Mouse (Mus musculus): ENCODE data around the gene Alkbh7. TPM values are rescaled to one million over a fixed set of nuclear protein-coding genes. Genes with fewer than 3 reads are reported as not detected.
A peak's percentile ranks its signal among the peaks of the same experiment; 100 is the strongest.

Gene Alkbh7
- polyA plus RNA-seq, 1 experiment from 2014 or later = 28.7 TPM

DNA sequence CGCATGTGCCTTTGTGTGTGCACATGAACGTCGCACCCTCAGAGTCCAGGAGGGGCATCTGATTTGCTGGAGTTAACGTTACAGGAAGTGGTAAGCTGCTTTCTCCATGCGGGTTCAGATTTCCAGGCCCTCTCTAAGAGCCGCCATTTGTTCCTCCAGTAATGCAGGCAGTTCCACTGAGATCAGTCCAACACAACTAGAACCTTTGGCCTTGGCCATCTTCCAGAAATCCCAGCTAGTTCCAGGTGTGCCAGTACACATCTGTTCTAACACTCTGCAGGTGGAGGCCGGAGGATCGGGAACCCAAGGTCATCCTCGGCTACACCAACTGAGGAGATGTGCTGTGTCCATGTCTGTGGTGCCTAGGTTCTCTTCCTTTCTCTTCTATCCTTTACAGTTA is 12.3 kb upstream of the Alkbh7 start:
- no peaks in the 10 kb centered on the region for H3K27me3 ChIP-seq (ENCODE audit: control insufficient read depth, insufficient read depth, low read length)
- WGBS = 74% methylated on average over 9 of the region's 9 CpGs
- H3K9ac ChIP-seq (ENCODE audit: low read length) = no peak overlapping the region
- H3K27ac ChIP-seq (replicated peaks) = no peak overlapping the region
- H3K4me1 ChIP-seq (replicated peaks; ENCODE audit: control insufficient read depth, insufficient read depth) = no peaks in the 10 kb centered on the region
- no peak overlapping the region for H3K4me2 ChIP-seq (replicated peaks; ENCODE audit: low read depth)
- no peak overlapping the region for H3K4me3 ChIP-seq (ENCODE audit: low read depth, low read length)
- peak; percentile 11 for DNase-seq (ENCODE audit: low spot score)
- H3K36me3 ChIP-seq (ENCODE audit: control insufficient read depth, insufficient read depth, low read length) = no peaks in the 10 kb centered on the region
- no peak for ATAC-seq (ENCODE audit: low FRiP score, low TSS enrichment)
- TF ChIP-seq EP300 (optimal IDR thresholded peaks at IDR 0.05) = no peak
- TF ChIP-seq CTCF (IDR thresholded peaks at IDR 0.05; ENCODE audit: low read depth) = no peak
- no peaks in the 10 kb centered on the region for H3K9me3 ChIP-seq (ENCODE audit: control insufficient read depth, low read length)

DNA sequence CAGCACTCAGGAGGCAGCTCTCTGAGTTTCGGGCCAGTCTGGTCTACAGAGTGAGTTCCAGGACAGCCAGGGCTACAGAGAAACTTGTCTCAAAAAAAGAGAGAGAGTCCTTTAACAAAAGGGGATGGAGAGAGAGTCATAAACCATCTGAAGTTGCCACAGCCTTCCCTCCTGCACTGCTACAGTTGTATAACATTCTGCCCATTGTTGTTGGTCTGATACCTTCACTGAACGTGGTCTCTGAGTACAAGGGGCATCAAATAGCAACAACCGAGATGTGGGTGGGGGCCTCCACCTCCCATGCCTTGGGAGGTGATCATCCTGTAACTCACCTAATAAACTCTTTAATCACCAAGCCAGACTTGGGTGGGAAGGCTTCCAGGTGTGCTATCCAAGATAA is 11.5 kb upstream of the Alkbh7 start:
- DNase-seq (ENCODE audit: low spot score) (peak; percentile 10), ATAC-seq (ENCODE audit: low FRiP score, low TSS enrichment) (no peak)

DNA sequence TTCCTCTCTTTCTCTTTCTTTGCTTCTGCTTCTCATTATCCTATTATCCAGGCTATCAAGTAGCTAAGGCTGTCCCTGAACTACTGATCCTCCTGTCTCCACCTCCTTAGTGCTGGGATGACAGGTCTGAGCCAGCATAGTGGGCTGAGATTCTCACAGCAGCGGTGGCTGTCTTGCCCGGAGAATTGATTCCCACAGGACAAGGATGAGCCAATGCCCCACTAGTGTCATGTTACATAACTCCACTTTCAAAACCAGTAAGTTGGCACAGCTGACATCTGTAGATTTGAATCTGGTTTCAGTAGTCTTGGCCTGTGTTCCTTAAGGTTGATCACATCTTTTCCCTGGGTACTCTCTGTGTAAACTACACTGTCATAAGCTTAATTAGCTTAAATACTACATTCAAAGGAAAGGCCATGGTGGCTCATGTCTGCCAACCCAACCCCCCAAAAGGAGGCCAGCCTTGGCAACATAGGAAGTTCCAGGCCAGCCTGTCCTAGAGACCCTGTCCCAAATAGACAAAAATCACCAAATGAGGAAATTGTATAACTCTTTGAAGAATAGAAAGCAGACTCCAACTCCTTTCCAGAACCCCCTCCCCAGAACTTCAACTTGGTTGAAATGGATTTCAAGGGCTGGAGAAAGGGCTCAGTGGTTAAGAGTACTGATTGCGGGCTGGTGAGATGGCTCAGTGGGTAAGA is 10.9 kb upstream of the Alkbh7 start:
- Histone ChIP-seq H3K9me3 (ENCODE audit: control insufficient read depth, low read length) (no peaks in the 10 kb centered on the region), H3K4me1 (replicated peaks; ENCODE audit: control insufficient read depth, insufficient read depth) (no peaks in the 10 kb centered on the region; the same call in 1 of the 2 replicates), H3K4me2 (replicated peaks; ENCODE audit: low read depth) (no peak overlapping the region), H3K9ac (ENCODE audit: low read length) (no peak overlapping the region), H3K27me3 (ENCODE audit: control insufficient read depth, insufficient read depth, low read length) (no peaks in the 10 kb centered on the region), H3K4me3 (ENCODE audit: low read depth, low read length) (no peak overlapping the region), H3K36me3 (ENCODE audit: control insufficient read depth, insufficient read depth, low read length) (no peaks in the 10 kb centered on the region), H3K27ac (replicated peaks) (no peak overlapping the region)
- TF ChIP-seq CTCF (IDR thresholded peaks at IDR 0.05; ENCODE audit: low read depth) = no peak
- no peak for TF ChIP-seq EP300 (optimal IDR thresholded peaks at IDR 0.05)
- DNase-seq (ENCODE audit: low spot score) (peak; percentile 6), ATAC-seq (ENCODE audit: low FRiP score, low TSS enrichment) (no peak)
- 85% methylated on average over 3 of the region's 3 CpGs for WGBS

More for the DNA sequence above, 11.5 kb upstream of the Alkbh7 start:
- no peak overlapping the region for H3K4me3 ChIP-seq (ENCODE audit: low read depth, low read length)
- H3K4me1 ChIP-seq (replicated peaks; ENCODE audit: control insufficient read depth, insufficient read depth) = no peaks in the 10 kb centered on the region
- no peak for TF ChIP-seq CTCF (IDR thresholded peaks at IDR 0.05; ENCODE audit: low read depth)
- TF ChIP-seq EP300 (optimal IDR thresholded peaks at IDR 0.05) = no peak
- no peaks in the 10 kb centered on the region for H3K27me3 ChIP-seq (ENCODE audit: control insufficient read depth, insufficient read depth, low read length)
- no peaks in the 10 kb centered on the region for H3K36me3 ChIP-seq (ENCODE audit: control insufficient read depth, insufficient read depth, low read length)
- no peak overlapping the region for H3K9ac ChIP-seq (ENCODE audit: low read length)
- H3K27ac ChIP-seq (replicated peaks) = no peak overlapping the region
- 70% methylated on average over 3 of the region's 3 CpGs for WGBS
- H3K9me3 ChIP-seq (ENCODE audit: control insufficient read depth, low read length) = no peaks in the 10 kb centered on the region
- no peak overlapping the region for H3K4me2 ChIP-seq (replicated peaks; ENCODE audit: low read depth)

DNA sequence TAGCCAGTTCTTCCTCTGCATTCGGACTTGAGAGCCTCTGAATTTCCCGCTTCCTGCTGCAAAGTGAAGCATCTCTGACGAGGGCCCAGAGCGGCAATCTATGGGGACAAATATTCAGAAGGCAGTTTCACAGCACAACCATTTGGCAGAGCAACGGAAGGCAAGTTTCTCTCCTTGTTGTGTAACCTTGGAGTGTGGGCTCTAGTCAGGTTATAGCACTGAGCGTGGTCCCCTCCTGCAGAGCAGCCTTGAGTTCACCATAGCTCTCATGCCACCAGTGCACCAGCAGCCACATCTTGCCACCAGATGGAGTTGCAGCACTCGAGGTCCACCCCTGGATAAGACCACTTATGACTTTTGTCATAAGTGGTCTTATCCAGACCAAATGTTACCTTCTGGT is 8.7 kb upstream of the Alkbh7 start:
- no peak overlapping the region for H3K9ac ChIP-seq (ENCODE audit: low read length)
- ATAC-seq (ENCODE audit: low FRiP score, low TSS enrichment) (no peak), DNase-seq (ENCODE audit: low spot score) (peak; percentile 10)
- no peak overlapping the region for H3K4me2 ChIP-seq (replicated peaks; ENCODE audit: low read depth)
- no peak overlapping the region for H3K27ac ChIP-seq (replicated peaks)
- H3K27me3 ChIP-seq (ENCODE audit: control insufficient read depth, insufficient read depth, low read length) = no peaks in the 10 kb centered on the region
- peak; percentile 45 for TF ChIP-seq CTCF (IDR thresholded peaks at IDR 0.05; ENCODE audit: low read depth)
- no peak for TF ChIP-seq EP300 (optimal IDR thresholded peaks at IDR 0.05)
- H3K36me3 ChIP-seq (ENCODE audit: control insufficient read depth, insufficient read depth, low read length) = peaks cover 8% of the 10 kb centered on the region; the same call in 1 of the 2 replicates
- H3K9me3 ChIP-seq (ENCODE audit: control insufficient read depth, low read length) = no peaks in the 10 kb centered on the region
- H3K4me3 ChIP-seq (ENCODE audit: low read depth, low read length) = no peak overlapping the region
- WGBS = 83% methylated on average over 7 of the region's 7 CpGs
- H3K4me1 ChIP-seq (replicated peaks; ENCODE audit: control insufficient read depth, insufficient read depth) = no peaks in the 10 kb centered on the region; the same call in 1 of the 2 replicates

DNA sequence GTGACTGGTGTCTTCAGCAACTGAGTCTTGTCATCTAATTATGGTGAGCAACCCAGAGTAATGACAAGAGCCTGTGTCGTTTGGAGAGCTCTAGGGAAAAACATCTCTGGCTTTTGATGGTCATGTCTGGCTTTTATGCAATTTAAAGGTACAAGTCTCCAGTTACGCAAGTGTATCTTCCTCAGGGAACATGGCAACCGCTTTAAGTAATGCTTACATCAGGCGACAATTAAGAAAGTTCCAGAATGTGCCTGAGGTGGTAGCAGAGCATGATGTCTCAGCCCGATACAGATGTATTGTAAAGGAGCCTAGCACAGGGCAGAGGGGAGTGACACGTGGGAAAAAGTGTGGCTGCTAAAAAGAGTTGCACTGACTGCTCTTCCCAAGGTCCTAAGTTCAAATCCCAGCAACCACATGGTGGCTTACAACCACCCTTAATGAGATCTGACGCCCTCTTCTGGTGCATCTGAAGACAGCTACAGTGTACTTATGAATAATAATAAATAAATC is 8.2 kb upstream of the Alkbh7 start:
- H3K9me3 ChIP-seq (ENCODE audit: control insufficient read depth, low read length) = no peaks in the 10 kb centered on the region
- H3K27ac ChIP-seq (replicated peaks) = no peak overlapping the region
- H3K4me2 ChIP-seq (replicated peaks; ENCODE audit: low read depth) = peak overlapping the region; percentile 83
- H3K27me3 ChIP-seq (ENCODE audit: control insufficient read depth, insufficient read depth, low read length) = no peaks in the 10 kb centered on the region
- H3K9ac ChIP-seq (ENCODE audit: low read length) = no peak overlapping the region
- 65% methylated on average over 7 of the region's 7 CpGs for WGBS
- H3K36me3 ChIP-seq (ENCODE audit: control insufficient read depth, insufficient read depth, low read length) = peaks cover 12% of the 10 kb centered on the region; the same call in 1 of the 2 replicates
- TF ChIP-seq CTCF (IDR thresholded peaks at IDR 0.05; ENCODE audit: low read depth) (peak; percentile 40), EP300 (optimal IDR thresholded peaks at IDR 0.05) (no peak)
- no peak for ATAC-seq (ENCODE audit: low FRiP score, low TSS enrichment)
- no peak overlapping the region; the same call in 1 of the 2 replicates for H3K4me3 ChIP-seq (ENCODE audit: low read depth, low read length)
- DNase-seq (ENCODE audit: low spot score) = peak; percentile 10
- no peaks in the 10 kb centered on the region; the same call in 1 of the 2 replicates for H3K4me1 ChIP-seq (replicated peaks; ENCODE audit: control insufficient read depth, insufficient read depth)

Measured in stomach, postnatal 0 days (tissue).